Mouse (Mus musculus): ENCODE measurements around the gene Irf3. TPM values are rescaled to one million over a fixed set of nuclear protein-coding genes. Genes with fewer than 3 reads are reported as not detected.
"Not testable (repeated sequence)": the region's sequence is repeated elsewhere in the genome, so short reads cannot be mapped to it uniquely, and the experiment has no call there.

Irf3 gene
- total RNA-seq, 2 experiments from 2014 or later = 45.9 to 51.0 TPM

GRCm38 (mm10) chr7:45008411-45008810 is 11.0 kb downstream of the Irf3 start:
- no peak for DNase-seq

DNA sequence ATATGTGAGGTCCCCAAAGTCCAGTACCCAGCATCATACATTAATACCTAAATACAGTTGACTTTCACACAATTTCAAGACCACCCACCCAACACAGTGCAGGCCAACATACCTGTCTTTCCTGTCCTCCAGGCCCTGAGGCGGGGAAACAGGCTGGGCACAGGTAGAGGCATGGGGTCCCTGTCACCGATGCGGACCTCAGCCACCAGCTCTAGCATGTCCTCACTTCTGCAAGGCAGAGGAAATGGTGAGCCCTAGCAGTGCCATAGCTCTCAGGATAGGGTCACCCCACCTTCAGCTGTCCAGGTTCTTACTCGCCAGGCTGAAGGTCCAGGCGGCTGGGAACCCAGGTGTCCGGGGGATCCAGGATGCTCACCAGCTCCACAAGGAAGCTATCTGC is 14.6 kb downstream of the Irf3 start:
- no peak for DNase-seq

DNA sequence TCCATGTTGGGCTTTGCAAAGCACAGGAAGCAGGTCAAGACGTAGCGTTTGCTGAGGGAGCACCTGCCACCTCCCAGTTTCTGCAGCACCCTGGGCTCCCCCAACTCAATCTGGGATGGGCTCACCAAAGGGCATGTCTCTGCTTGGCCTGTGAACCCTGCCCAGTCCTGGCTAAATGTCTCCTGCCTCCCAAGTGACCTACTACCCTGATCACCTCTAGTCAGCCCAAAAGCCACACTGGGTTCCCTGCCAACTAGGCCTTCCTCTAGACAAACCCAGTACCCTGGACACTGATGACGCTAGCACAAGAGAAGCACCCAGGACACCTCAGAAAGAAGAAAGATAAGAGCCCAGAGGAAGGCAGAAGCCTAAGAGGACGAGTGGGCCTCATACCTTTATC is 15.4 kb downstream of the Irf3 start:
- no peak for DNase-seq

DNA sequence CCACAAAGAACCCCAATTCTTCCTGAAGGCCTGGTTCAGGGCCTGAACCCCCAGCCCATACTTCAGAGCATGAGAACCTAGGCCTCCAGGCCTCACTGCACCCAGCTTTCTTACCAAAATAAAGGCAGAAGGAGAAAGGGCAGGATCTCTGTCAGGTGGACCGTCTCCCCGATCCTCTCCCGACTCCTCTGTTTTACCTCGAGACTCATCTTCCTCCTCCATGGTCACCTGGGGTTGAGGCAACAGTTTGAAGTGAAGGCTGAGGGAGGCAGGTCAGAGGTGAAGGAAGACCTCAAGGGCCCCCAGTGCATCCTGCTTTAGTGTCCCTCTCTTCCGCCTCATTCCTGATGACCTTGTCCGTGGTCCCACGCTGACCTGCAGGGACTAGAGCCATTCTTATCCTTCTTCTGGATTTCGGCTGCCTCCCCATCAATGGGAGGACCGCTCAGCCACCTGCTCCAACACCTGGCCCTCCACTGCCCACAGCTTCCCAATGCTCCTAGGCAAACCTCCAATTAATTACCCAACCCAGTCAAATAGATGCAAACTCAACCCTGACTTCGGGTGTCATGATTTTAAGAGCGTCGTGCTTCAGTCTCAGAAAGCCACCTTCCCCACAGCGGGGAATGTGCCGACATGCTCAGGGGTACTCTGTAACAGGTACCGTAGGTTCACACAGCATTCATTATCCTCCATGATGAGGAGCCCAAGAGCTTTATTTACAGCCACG is 16.1 kb downstream of the Irf3 start:
- no peak for DNase-seq

DNA sequence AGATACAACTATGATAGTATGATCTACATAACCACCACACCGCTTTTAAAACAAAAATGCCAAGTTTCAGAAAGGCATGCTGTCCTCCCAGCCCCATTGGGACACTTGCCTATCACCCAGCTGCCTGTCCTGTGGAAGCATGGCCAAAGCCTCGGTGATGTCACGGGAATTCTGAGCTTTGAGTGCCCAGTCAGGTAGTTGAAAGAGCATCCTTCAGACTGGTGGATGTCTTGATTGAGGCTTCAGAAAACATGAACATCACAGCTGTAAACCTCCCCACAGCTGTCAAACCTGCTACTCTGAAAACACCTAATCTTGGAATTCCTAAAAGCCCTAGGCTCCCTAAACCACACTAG is 16.6 kb downstream of the Irf3 start:
- DNase-seq = no peak

GRCm38 (mm10) chr7:45015344-45015956 is 18.0 kb downstream of the Irf3 start:
- DNase-seq = no peak

- DNase-seq = peak; percentile 99 to 100
Measured at GRCm38 (mm10) chr7:45015957-45016612, 18.6 kb downstream of the Irf3 start, which contains the start of gene Scaf1. Gene Scaf1, minus strand, starts transcription at chr7:45016363.

DNA sequence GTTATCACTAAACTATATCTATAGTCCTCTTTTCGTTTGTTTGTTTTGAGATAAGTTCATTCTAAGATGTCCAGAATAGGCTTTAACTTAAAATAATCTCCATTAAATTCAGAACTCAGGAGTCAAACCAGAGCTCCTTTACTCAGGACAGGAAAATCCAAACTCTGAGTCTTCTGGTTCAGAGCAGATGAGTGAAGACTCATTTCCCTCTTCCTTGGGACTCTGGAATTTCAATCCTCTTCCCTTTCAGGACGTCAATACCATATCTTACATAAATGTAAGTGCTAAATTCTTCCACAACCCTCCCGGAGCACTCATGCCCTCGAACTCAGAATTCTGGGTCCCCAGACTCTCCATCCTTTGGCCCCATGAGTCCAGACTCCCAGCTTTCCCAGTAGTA is 19.3 kb downstream of the Irf3 start:
- no peak for DNase-seq

DNA sequence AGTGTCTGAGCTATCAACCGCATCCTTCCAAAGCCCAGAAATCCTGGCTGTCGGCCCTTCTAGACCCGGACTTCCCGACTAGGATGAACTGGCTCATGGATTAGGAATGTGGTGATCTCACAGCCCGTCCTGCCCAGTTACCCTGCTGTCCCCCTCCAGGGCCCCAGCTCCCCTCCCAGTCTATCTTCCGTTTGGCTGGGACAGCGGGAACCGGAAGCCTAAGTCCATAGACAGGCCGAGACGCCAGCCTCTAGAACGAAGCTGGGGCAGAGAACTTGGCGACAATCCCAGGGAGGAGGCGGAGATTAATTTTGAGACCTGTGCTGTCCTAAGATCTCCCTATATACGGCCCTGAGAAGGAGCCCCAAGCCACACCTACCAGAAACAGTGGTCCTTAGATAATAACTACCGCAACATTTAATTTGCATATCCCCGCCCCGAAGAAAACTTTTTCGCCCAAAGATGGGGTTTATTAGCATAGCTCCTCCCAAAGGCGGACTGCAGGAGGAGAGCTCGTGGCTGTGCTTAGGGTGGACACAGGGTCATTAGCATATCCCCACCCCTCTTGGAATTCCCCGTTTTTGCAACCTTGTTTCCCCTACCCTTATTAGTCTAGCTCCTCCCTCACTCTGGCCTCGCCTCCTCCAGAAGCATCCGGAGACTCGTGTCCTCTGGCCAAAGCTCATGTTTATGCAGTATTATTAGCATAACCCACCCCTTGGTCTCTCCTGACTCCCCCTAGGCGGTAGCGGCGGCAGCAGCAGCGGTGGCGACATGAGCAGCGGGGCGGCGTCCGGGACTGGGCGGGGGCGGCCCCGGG is 20.0 kb downstream of the Irf3 start, which contains the start of gene Rras:
Gene Rras (plus strand): TSS at position 720 of the 820 bp plus-strand sequence.
- DNase-seq = peak; percentile 80 to 82

- no peak for DNase-seq
Measured at GRCm38 (mm10) chr7:45019031-45019571, 21.7 kb downstream of the Irf3 start.

DNA sequence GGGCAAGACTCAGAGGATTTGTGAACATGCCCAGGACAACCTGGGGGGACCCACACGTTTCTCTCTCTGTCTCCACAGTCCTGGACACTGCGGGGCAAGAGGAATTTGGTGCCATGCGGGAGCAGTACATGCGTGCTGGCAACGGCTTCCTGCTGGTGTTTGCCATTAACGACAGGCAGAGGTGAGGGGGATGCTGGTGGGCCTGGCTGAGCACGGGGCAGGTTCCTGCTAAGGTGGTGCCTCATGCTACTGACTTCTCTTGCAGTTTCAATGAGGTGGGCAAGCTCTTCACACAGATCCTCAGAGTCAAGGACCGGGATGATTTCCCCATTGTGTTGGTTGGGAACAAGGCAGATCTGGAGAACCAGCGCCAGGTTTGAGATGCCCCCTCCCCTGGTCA is 22.8 kb downstream of the Irf3 start:
- no peak for DNase-seq

GRCm38 (mm10) chr7:45023711-45024110 is 26.3 kb downstream of the Irf3 start:
- DNase-seq = not testable (repeated sequence)

- DNase-seq = no peak
Measured at GRCm38 (mm10) chr7:45024281-45025248, 27.1 kb downstream of the Irf3 start.

GRCm38 (mm10) chr7:45025601-45026220 is 28.3 kb downstream of the Irf3 start:
- no peak for DNase-seq

DNA sequence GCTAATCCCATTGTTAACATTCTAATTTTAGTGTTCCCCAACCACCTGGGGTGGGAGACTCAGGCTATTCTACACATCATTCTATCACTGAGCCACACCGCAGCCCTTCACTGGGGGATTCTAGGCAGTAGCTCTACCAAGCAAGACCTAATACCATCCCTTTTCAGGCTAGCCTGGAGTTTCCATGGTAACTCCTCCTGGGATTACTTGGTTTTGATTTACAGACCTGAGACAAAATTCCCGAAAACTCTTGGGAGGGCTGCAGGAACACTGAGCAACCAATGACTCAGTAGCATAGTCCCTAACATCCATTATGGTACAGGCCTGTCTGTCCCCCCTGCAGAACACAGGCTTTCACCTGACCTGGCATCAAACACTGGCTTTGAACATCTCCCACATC is 28.8 kb downstream of the Irf3 start:
- DNase-seq = no peak

GRCm38 (mm10) chr7:45027761-45028160 is 30.3 kb downstream of the Irf3 start:
- no peak for DNase-seq

GRCm38 (mm10) chr7:45028351-45028750 is 30.9 kb downstream of the Irf3 start:
- no peak for DNase-seq

DNA sequence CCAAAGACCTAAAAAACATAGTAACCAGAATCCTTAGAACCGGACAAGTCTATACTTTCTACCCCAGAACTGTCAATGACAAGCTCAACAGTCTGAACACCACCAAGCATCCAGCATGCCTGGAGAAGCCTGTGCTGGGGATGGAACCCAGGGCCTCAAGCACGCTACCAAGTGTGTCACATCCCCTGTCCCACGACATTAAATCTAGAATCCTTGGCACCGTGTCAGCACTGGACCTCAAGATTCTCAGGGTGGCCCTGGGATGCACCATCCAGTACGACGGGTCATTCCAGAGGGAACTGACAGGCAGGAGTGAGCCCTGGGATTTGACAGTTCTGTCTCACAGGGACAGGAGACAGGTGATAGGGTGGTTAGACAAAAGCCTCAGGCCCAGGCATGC is 32.5 kb downstream of the Irf3 start:
- no peak for DNase-seq

GRCm38 (mm10) chr7:45030857-45031256 is 33.4 kb downstream of the Irf3 start:
- no peak for DNase-seq

DNA sequence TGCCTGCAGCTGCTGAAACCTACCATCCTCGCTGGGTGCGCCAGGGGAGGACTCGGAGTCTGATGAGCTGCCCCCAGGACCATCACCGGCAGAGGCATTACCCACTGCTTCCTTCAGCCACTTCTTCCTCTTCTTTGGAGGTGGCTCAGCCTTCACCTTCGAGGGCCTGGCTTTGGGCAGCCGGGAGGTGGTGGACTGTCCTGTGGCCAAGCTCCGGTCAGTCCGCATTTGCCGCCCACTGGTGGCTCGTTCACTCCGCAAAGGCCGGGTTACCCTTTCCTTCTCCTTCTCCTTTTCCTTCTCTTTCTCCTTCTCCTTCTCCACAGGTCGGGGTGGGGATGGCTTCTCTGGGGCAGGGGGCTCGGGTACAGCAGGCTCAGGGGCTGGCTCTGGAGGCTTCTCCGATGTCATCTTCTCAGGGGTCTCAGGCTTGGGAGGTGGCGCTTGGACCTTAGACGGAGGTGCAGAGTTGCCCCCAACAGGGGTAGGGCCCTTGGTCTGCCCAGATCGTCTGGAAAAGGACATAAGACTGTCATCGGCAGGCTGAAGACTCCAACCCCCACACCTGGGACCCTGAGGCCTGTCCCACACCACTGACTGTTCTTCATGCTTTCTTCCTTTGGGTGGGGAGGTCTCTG is 36.4 kb downstream of the Irf3 start:
- DNase-seq = no peak
